Mouse (Mus musculus) C2C12 (cell line): ENCODE data around the gene Slc1a7.

Source experiments
- CEBPB ChIP-seq: IDR thresholded peaks from one replicate; pipeline ENCODE4 v1.6.1; 2011; ENCODE audit warnings: low read depth, mild to moderate bottlenecking, control low read depth, moderate library complexity
- CTCF ChIP-seq: IDR thresholded peaks from one replicate; pipeline ENCODE4 v1.5.1; 2011; ENCODE audit not compliant: control insufficient read depth, insufficient read depth, insufficient read length
- MAX ChIP-seq: IDR thresholded peaks from one replicate; pipeline ENCODE4 v1.6.1; 2011; ENCODE audit warnings: mild to moderate bottlenecking, control low read depth
- MYOD1 ChIP-seq: IDR thresholded peaks from one replicate; pipeline ENCODE4 v1.6.1; 2011; ENCODE audit warnings: low read depth; ENCODE audit not compliant: control insufficient read depth, insufficient read length
- MYOG ChIP-seq: IDR thresholded peaks from one replicate; pipeline ENCODE4 v1.6.1; 2011; ENCODE audit not compliant: control insufficient read depth, insufficient read length; ENCODE audit errors: extremely low read depth
- USF1 ChIP-seq: IDR thresholded peaks from one replicate; pipeline ENCODE4 v1.6.1; 2011; ENCODE audit warnings: low read depth, mild to moderate bottlenecking, control low read depth, moderate library complexity

DNA sequence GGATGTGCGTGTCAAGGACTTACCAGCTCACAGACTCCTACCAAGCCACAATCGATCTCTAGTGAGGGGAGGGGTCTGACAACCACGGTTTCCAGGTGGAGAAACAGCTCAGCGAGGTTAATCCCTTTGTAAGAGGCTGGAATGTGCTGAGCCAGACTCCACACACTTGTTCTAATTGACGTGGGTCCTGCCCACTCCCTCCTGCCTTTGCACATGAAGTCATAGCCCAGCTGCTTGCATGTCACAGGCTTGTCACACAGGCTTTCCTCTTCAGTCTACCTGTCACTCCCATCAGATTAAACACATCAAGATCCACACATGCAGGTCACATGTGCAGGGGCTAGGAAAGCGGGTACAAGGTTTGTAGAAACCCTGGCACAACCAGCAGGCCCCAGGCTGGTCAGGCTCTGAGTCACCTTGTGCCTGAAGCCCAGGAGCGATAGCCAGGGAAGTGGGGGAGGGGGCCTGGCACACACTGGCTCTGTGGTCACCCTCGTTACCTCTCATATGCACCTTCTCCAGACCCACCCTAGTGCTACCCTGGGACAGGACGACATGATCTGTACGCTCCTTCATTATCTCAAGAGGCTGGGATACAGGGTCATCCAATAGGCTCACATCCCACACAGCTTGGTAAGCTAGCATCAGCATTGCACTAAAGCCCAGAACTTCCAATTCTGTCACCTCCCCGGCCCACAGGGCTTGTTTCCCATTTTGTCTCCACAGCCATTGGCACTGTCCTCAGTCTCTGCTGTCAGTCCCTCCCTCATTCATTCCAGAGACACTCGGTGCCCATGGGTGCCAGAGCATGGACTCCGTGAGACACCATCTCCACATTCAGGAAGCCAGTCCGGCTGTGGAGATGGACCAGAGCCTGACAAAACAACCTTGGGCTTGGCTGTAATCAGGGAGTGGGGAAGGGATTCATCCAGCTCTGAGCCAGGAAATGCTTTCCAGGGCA is 51.1 kb downstream of the Slc1a7 start:
- TF ChIP-seq CTCF (no peak), MYOG (no peak), MAX (no peak), USF1 (no peak), MYOD1 (no peak), CEBPB (no peak)
